Mouse (Mus musculus): ENCODE measurements around the gene Palm2. TPM values are rescaled to one million over a fixed set of nuclear protein-coding genes. Genes with fewer than 3 reads are reported as not detected.

Palm2 gene
- polyA plus RNA-seq, 1 experiment from 2014 or later = 1.5 TPM

- TF ChIP-seq CTCF (IDR thresholded peaks at IDR 0.05; ENCODE audit: low read depth) (no peak), EP300 (optimal IDR thresholded peaks at IDR 0.05) (no peak)
- Histone ChIP-seq H3K4me1 (replicated peaks; ENCODE audit: control insufficient read depth, insufficient read depth) (no peaks in the 10 kb centered on the region), H3K9ac (ENCODE audit: low read length) (no peak overlapping the region), H3K4me2 (replicated peaks; ENCODE audit: low read depth) (no peak overlapping the region), H3K27me3 (ENCODE audit: control insufficient read depth, insufficient read depth, low read length) (no peaks in the 10 kb centered on the region), H3K36me3 (ENCODE audit: control insufficient read depth, insufficient read depth, low read length) (no peaks in the 10 kb centered on the region), H3K9me3 (ENCODE audit: control insufficient read depth, low read length) (no peaks in the 10 kb centered on the region), H3K4me3 (ENCODE audit: low read depth, low read length) (no peak overlapping the region), H3K27ac (replicated peaks) (no peak overlapping the region; the same call in 1 of the 2 replicates)
- WGBS = 47% methylated on average over 1 of the region's 1 CpGs
- ATAC-seq (ENCODE audit: low FRiP score, low TSS enrichment) (no peak), DNase-seq (ENCODE audit: low spot score) (no peak)
These were observed 125.4 kb downstream of the Palm2 start for GRCm38 (mm10) chr4:57559438-57559837.

GRCm38 (mm10) chr4:57560010-57560409, 126.0 kb downstream of the Palm2 start:
- TF ChIP-seq CTCF (IDR thresholded peaks at IDR 0.05; ENCODE audit: low read depth) (no peak), EP300 (optimal IDR thresholded peaks at IDR 0.05) (no peak)
- H3K27me3 ChIP-seq (ENCODE audit: control insufficient read depth, insufficient read depth, low read length) = no peaks in the 10 kb centered on the region
- no peaks in the 10 kb centered on the region for H3K4me1 ChIP-seq (replicated peaks; ENCODE audit: control insufficient read depth, insufficient read depth)
- no peak overlapping the region for H3K4me2 ChIP-seq (replicated peaks; ENCODE audit: low read depth)
- no peaks in the 10 kb centered on the region for H3K36me3 ChIP-seq (ENCODE audit: control insufficient read depth, insufficient read depth, low read length)
- H3K9ac ChIP-seq (ENCODE audit: low read length) = no peak overlapping the region
- no peak overlapping the region for H3K4me3 ChIP-seq (ENCODE audit: low read depth, low read length)
- H3K27ac ChIP-seq (replicated peaks) = peak overlapping the region; percentile 89
- WGBS = 35% methylated on average over 3 of the region's 3 CpGs
- DNase-seq (ENCODE audit: low spot score) = no peak
- ATAC-seq (ENCODE audit: low FRiP score, low TSS enrichment) = peak; percentile 59; the same call in 1 of the 2 replicates
- no peaks in the 10 kb centered on the region for H3K9me3 ChIP-seq (ENCODE audit: control insufficient read depth, low read length)

GRCm38 (mm10) chr4:57561055-57561454, 127.0 kb downstream of the Palm2 start:
- Histone ChIP-seq H3K9ac (ENCODE audit: low read length) (no peak overlapping the region), H3K4me2 (replicated peaks; ENCODE audit: low read depth) (no peak overlapping the region), H3K4me1 (replicated peaks; ENCODE audit: control insufficient read depth, insufficient read depth) (no peaks in the 10 kb centered on the region), H3K36me3 (ENCODE audit: control insufficient read depth, insufficient read depth, low read length) (no peaks in the 10 kb centered on the region), H3K27ac (replicated peaks) (peak overlapping the region; percentile 89), H3K9me3 (ENCODE audit: control insufficient read depth, low read length) (no peaks in the 10 kb centered on the region), H3K4me3 (ENCODE audit: low read depth, low read length) (no peak overlapping the region), H3K27me3 (ENCODE audit: control insufficient read depth, insufficient read depth, low read length) (no peaks in the 10 kb centered on the region)
- peak; percentile 37; the same call in 1 of the 2 replicates for TF ChIP-seq CTCF (IDR thresholded peaks at IDR 0.05; ENCODE audit: low read depth)
- no peak for TF ChIP-seq EP300 (optimal IDR thresholded peaks at IDR 0.05)
- WGBS = 33% methylated on average over 6 of the region's 6 CpGs
- DNase-seq (ENCODE audit: low spot score) = peak; percentile 21
- peak; percentile 49; the same call in 1 of the 2 replicates for ATAC-seq (ENCODE audit: low FRiP score, low TSS enrichment)

- H3K9me3 ChIP-seq (ENCODE audit: control insufficient read depth, low read length) = no peaks in the 10 kb centered on the region
- H3K36me3 ChIP-seq (ENCODE audit: control insufficient read depth, insufficient read depth, low read length) = no peaks in the 10 kb centered on the region
- H3K27me3 ChIP-seq (ENCODE audit: control insufficient read depth, insufficient read depth, low read length) = no peaks in the 10 kb centered on the region
- no peak overlapping the region for H3K9ac ChIP-seq (ENCODE audit: low read length)
- no peaks in the 10 kb centered on the region; the same call in 1 of the 2 replicates for H3K4me1 ChIP-seq (replicated peaks; ENCODE audit: control insufficient read depth, insufficient read depth)
- H3K27ac ChIP-seq (replicated peaks) = no peak overlapping the region
- no peak for DNase-seq (ENCODE audit: low spot score)
- no peak for TF ChIP-seq EP300 (optimal IDR thresholded peaks at IDR 0.05)
- TF ChIP-seq CTCF (IDR thresholded peaks at IDR 0.05; ENCODE audit: low read depth) = no peak
- no peak overlapping the region for H3K4me3 ChIP-seq (ENCODE audit: low read depth, low read length)
- H3K4me2 ChIP-seq (replicated peaks; ENCODE audit: low read depth) = no peak overlapping the region
- no peak for ATAC-seq (ENCODE audit: low FRiP score, low TSS enrichment)
- 75% methylated on average over 1 of the region's 1 CpGs for WGBS
These were observed 131.2 kb downstream of the Palm2 start for GRCm38 (mm10) chr4:57565283-57565682.

- ATAC-seq (ENCODE audit: low FRiP score, low TSS enrichment) (no peak), DNase-seq (ENCODE audit: low spot score) (no peak)
- 53% methylated on average over 2 of the region's 2 CpGs for WGBS
- Histone ChIP-seq H3K27me3 (ENCODE audit: control insufficient read depth, insufficient read depth, low read length) (no peaks in the 10 kb centered on the region), H3K27ac (replicated peaks) (no peak overlapping the region), H3K9me3 (ENCODE audit: control insufficient read depth, low read length) (no peaks in the 10 kb centered on the region), H3K36me3 (ENCODE audit: control insufficient read depth, insufficient read depth, low read length) (no peaks in the 10 kb centered on the region), H3K4me3 (ENCODE audit: low read depth, low read length) (no peak overlapping the region), H3K4me2 (replicated peaks; ENCODE audit: low read depth) (no peak overlapping the region), H3K9ac (ENCODE audit: low read length) (no peak overlapping the region), H3K4me1 (replicated peaks; ENCODE audit: control insufficient read depth, insufficient read depth) (no peaks in the 10 kb centered on the region; the same call in 1 of the 2 replicates)
- peak; percentile 28; the same call in 1 of the 2 replicates for TF ChIP-seq CTCF (IDR thresholded peaks at IDR 0.05; ENCODE audit: low read depth)
- TF ChIP-seq EP300 (optimal IDR thresholded peaks at IDR 0.05) = no peak
These were observed 131.8 kb downstream of the Palm2 start for GRCm38 (mm10) chr4:57565811-57566210.

- TF ChIP-seq CTCF (IDR thresholded peaks at IDR 0.05; ENCODE audit: low read depth) (peak; percentile 33), EP300 (optimal IDR thresholded peaks at IDR 0.05) (no peak)
- H3K27me3 ChIP-seq (ENCODE audit: control insufficient read depth, insufficient read depth, low read length) = no peaks in the 10 kb centered on the region
- H3K4me2 ChIP-seq (replicated peaks; ENCODE audit: low read depth) = peak within 1 kb of the TSS; percentile 87
- H3K27ac ChIP-seq (replicated peaks) = peak within 1 kb of the TSS; percentile 83
- no peaks in the 10 kb centered on the region for H3K9me3 ChIP-seq (ENCODE audit: control insufficient read depth, low read length)
- no peaks in the 10 kb centered on the region for H3K36me3 ChIP-seq (ENCODE audit: control insufficient read depth, insufficient read depth, low read length)
- ATAC-seq (ENCODE audit: low FRiP score, low TSS enrichment) (peak; percentile 65), DNase-seq (ENCODE audit: low spot score) (peak; percentile 59)
- 1% methylated on average over 44 of the region's 51 CpGs for WGBS
- no peaks in the 10 kb centered on the region; the same call in 1 of the 2 replicates for H3K4me1 ChIP-seq (replicated peaks; ENCODE audit: control insufficient read depth, insufficient read depth)
- H3K9ac ChIP-seq (ENCODE audit: low read length) = peak within 1 kb of the TSS; percentile 70
- H3K4me3 ChIP-seq (ENCODE audit: low read depth, low read length) = peak within 1 kb of the TSS; percentile 52
These were observed 133.7 kb downstream of the Palm2 start, which contains the start of gene Pakap for GRCm38 (mm10) chr4:57567666-57568206. Pakap (plus strand) TSS chr4:57568179.
